Comparison of ENCODE assay signal across 30 mouse cellular contexts in the genomic region with DNA sequence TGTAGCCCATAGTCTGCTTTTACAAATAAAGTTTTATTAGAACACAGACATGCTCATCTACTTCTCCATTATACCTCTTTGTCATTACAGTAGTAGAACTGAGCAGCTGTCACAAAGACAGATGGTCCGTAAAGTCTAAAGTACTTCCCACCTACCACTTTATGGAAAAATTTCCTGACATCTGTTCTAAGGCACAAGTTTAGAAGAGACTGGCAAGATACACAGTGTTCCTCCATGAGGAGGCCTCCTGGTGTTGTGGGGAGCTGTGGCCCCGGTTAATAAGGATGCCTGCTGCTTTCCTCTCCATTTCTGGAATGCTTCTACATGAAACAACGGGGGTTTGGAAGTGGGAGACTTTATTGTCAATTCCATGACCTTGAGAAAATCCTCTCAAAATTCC.
DNase-seq lines count a peak whose midpoint lies in the region; ATAC-seq lines count a peak whose summit lies in the region.
"Had no signal": no experiment of that assay in that cellular context is flagged by ENCODE, and none has a peak within 500 bp of the region (broad histone marks: within the 10 kb centered on the region; RNA-seq: fewer than 3 reads in every experiment).

No protein-coding gene starts in this region.

- no peak overlapping the region for H3K4me3 ChIP-seq in heart, embryonic 12.5 days
- H3K4me3 ChIP-seq: embryonic facial prominence, embryonic 12.5 days; gastrocnemius, adult 2 months; heart, adult 2 months; heart, embryonic 13.5 days; kidney, embryonic 15.5 days; liver, embryonic 12.5 days; neural tube, embryonic 12.5 days; stomach, embryonic 15.5 days had no signal

- ATAC-seq in heart, embryonic 12.5 days (ENCODE audit: insufficient number of reproducible peaks, low FRiP score): no peak
- ATAC-seq: forebrain, embryonic 16.5 days; hindbrain, embryonic 16.5 days; liver, embryonic 12.5 days; liver, postnatal 0 days; midbrain, embryonic 16.5 days had no signal

- H3K27ac ChIP-seq in heart, embryonic 12.5 days (ENCODE audit: poor library complexity, severe bottlenecking): no peak overlapping the region
- H3K27ac ChIP-seq: embryonic facial prominence, embryonic 12.5 days; gastrocnemius, adult 2 months; heart, adult 2 months; heart, embryonic 13.5 days; kidney, embryonic 15.5 days; liver, embryonic 12.5 days; neural tube, embryonic 12.5 days; stomach, embryonic 15.5 days had no signal

- H3K4me1 ChIP-seq in heart, embryonic 12.5 days (replicated peaks): no peaks in the 10 kb centered on the region
- H3K4me1 ChIP-seq: embryonic facial prominence, embryonic 12.5 days; heart, embryonic 13.5 days; liver, embryonic 12.5 days; neural tube, embryonic 12.5 days; stomach, embryonic 15.5 days had no signal

- no peaks in the 10 kb centered on the region for H3K9me3 ChIP-seq in heart, embryonic 12.5 days (replicated peaks)
- H3K9me3 ChIP-seq: embryonic facial prominence, embryonic 12.5 days; heart, embryonic 13.5 days; kidney, embryonic 15.5 days; liver, embryonic 12.5 days; neural tube, embryonic 12.5 days; stomach, embryonic 15.5 days had no signal

- no peaks in the 10 kb centered on the region for H3K27me3 ChIP-seq in heart, embryonic 12.5 days (replicated peaks)
- H3K27me3 ChIP-seq: embryonic facial prominence, embryonic 12.5 days; heart, embryonic 13.5 days; kidney, embryonic 15.5 days; liver, embryonic 12.5 days; neural tube, embryonic 12.5 days; Patski; stomach, embryonic 15.5 days had no signal

- H3K9ac ChIP-seq in heart, embryonic 12.5 days: no peak overlapping the region
- H3K9ac ChIP-seq: embryonic facial prominence, embryonic 12.5 days; heart, embryonic 13.5 days; kidney, embryonic 15.5 days; liver, embryonic 12.5 days; liver, postnatal 0 days; neural tube, embryonic 12.5 days; stomach, embryonic 15.5 days had no signal

- H3K36me3 ChIP-seq in heart, embryonic 12.5 days: no peaks in the 10 kb centered on the region
- H3K36me3 ChIP-seq: embryonic facial prominence, embryonic 12.5 days; heart, embryonic 13.5 days; kidney, embryonic 15.5 days; liver, embryonic 12.5 days; neural tube, embryonic 12.5 days; stomach, embryonic 15.5 days had no signal

- WGBS in heart, embryonic 12.5 days: 63% methylated on average over 3 of the region's 3 CpGs

- intact Hi-C loops in heart, postnatal 10 days (cut with DNase I): no loop called here
- intact Hi-C loops in heart, postnatal 14 days (cut with DNase I): no loop called here

- no peak overlapping the region for H3K4me2 ChIP-seq in heart, embryonic 12.5 days
- H3K4me2 ChIP-seq: embryonic facial prominence, embryonic 12.5 days; heart, embryonic 13.5 days; kidney, embryonic 15.5 days; liver, embryonic 12.5 days; midbrain, embryonic 11.5 days; neural tube, embryonic 12.5 days; stomach, embryonic 15.5 days had no signal

- DNase-seq in layer of hippocampus, adult 11-12 months (ENCODE audit: low spot score): peak; percentile 27
- no peak for DNase-seq in layer of hippocampus, postnatal 10 days (ENCODE audit: low spot score in 2 of 2)
- DNase-seq in right cerebral cortex, adult 2 months (ENCODE audit: low spot score in 2 of 2): peak; percentile 9
- no peak for DNase-seq in right cerebral cortex, postnatal 25 days
- peak; percentile 12 to 21 for DNase-seq in layer of hippocampus, postnatal 36 days
- no peak for DNase-seq in heart, postnatal 10 days
- DNase-seq in heart, postnatal 14 days: no peak
- DNase-seq: cerebellum, adult 11 months; cerebellum, adult 9-11 months; embryo, embryonic 11 days; gastrocnemius, adult 2 months; gastrocnemius, postnatal 36 days; heart, adult 2 months; kidney, adult 18-20 months; kidney, postnatal 36 days; liver, postnatal 0 days; lung, postnatal 36 days; thymus, postnatal 25 days had no signal

Comparison
In these comparisons a context has a peak if more than half of its experiments do, and no peak if none do; other contexts are left out.
1. DNase-seq: peak in layer of hippocampus, adult 11-12 months (single experiment), right cerebral cortex, adult 2 months (2 of 2) and layer of hippocampus, postnatal 36 days (2 of 2); none in layer of hippocampus, postnatal 10 days (0 of 2), right cerebral cortex, postnatal 25 days (single experiment), heart, postnatal 10 days (0 of 2) and heart, postnatal 14 days (0 of 2).